Mouse (Mus musculus): ENCODE data around the gene 1700018F24Rik.

GRCm38 (mm10) chr5:145084822-145085221 is 42.0 kb downstream of the 1700018F24Rik start:
- TF ChIP-seq MAFK (IDR thresholded peaks at IDR 0.05; ENCODE audit: insufficient read depth, low read depth, low read length) (no peak), CHD2 (IDR thresholded peaks at IDR 0.05; ENCODE audit: low read depth, low read length) (no peak), ZC3H11A (IDR thresholded peaks at IDR 0.05; ENCODE audit: borderline replicate concordance, low read depth, low read length) (no peak)
